Mouse (Mus musculus) monocyte, adult 2 months (primary cell): ENCODE measurements around the gene Lifr.
A peak's percentile ranks its signal among the peaks of the same experiment; 100 is the strongest.

Experiments
- DNase-seq, 2 experiments: peaks; one replicate each; pipeline ENCODE4 v3.0.0; 2022; ENCODE audit warnings: low spot score in 2 of 2, low read depth in 1 of 2

Lifr gene

GRCm38 (mm10) chr15:7080916-7081626 lies 9.3 kb upstream of the Lifr start:
- DNase-seq, result no peak

GRCm38 (mm10) chr15:7081795-7082194 lies 8.6 kb upstream of the Lifr start:
- no peak for DNase-seq

- no peak for DNase-seq
These were observed 7.5 kb upstream of the Lifr start for GRCm38 (mm10) chr15:7082901-7083300.

GRCm38 (mm10) chr15:7084780-7085497 lies 5.5 kb upstream of the Lifr start:
- DNase-seq, result peak; percentile 58 to 61

- DNase-seq, result no peak
These were observed 1.7 kb upstream of the Lifr start for GRCm38 (mm10) chr15:7088691-7089090.

- no peak for DNase-seq
These were observed 1.9 kb downstream of the Lifr start for GRCm38 (mm10) chr15:7092321-7092720.

GRCm38 (mm10) chr15:7099406-7099805 lies 9.0 kb downstream of the Lifr start:
- DNase-seq, result no peak

- no peak for DNase-seq
These were observed 9.8 kb downstream of the Lifr start for GRCm38 (mm10) chr15:7100226-7100625.

GRCm38 (mm10) chr15:7103051-7103450 lies 12.6 kb downstream of the Lifr start:
- DNase-seq, result no peak

GRCm38 (mm10) chr15:7105224-7105623 lies 14.8 kb downstream of the Lifr start:
- no peak for DNase-seq

GRCm38 (mm10) chr15:7108160-7108559 lies 17.7 kb downstream of the Lifr start:
- no peak for DNase-seq

GRCm38 (mm10) chr15:7112227-7112907 lies 22.0 kb downstream of the Lifr start:
- DNase-seq, result no peak

- peak; percentile 39 to 45 for DNase-seq
These were observed 23.5 kb downstream of the Lifr start for GRCm38 (mm10) chr15:7113906-7114305.

- DNase-seq, result no peak
These were observed 25.1 kb downstream of the Lifr start for GRCm38 (mm10) chr15:7115326-7116003.

GRCm38 (mm10) chr15:7116216-7116615 lies 25.8 kb downstream of the Lifr start:
- no peak for DNase-seq

GRCm38 (mm10) chr15:7116699-7117098 lies 26.3 kb downstream of the Lifr start:
- no peak for DNase-seq

GRCm38 (mm10) chr15:7117944-7118343 lies 27.5 kb downstream of the Lifr start:
- no peak for DNase-seq

GRCm38 (mm10) chr15:7118849-7119248 lies 28.4 kb downstream of the Lifr start:
- no peak for DNase-seq

- DNase-seq, result no peak
These were observed 29.6 kb downstream of the Lifr start for GRCm38 (mm10) chr15:7119930-7120512.

GRCm38 (mm10) chr15:7123781-7124450 lies 33.5 kb downstream of the Lifr start:
- no peak for DNase-seq

- DNase-seq, result no peak
These were observed 35.8 kb downstream of the Lifr start for GRCm38 (mm10) chr15:7126171-7126570.
